Mouse (Mus musculus): ENCODE results near the gene Tenm3.

Gene Tenm3

DNA sequence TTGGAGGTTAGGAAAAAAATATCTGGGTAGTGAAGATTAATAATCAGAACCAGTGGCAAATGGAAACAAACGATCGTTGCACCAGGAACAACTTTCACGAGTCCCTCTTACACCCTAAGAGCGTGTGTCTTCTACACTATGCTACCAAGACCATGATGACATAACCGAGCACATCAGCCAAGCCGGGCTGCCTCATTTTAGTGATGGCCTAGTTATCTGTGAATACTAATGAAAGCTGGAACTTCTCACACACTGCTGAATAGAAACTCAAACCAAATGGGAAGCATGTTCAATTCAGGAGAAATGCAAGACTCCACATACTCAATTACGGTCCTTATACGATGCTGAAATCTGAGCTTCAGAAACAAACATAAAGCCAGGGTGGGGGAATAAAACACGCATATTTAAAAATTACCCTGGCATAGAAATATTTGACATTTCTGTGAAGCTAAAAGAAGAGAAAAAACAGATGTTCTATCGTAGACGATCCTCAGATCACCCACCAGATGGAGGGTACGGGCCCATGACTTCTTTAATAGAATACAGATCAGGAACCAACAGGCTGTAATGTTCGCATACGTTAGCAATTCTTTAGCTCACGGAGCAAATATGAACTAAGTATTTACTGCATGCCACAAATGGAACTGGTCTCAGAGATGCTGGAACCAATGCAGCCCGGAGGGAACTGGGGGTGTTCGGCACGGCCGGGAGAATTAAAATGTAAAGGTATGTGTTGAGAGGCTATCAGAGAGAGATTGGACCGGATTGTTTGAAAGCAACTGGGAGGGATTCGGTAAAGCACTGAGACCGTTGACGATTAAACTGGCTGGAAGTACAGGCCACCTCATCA is 393.1 kb downstream of the Tenm3 start:
- DNase-seq (ENCODE audit: low read depth), result no peak

DNA sequence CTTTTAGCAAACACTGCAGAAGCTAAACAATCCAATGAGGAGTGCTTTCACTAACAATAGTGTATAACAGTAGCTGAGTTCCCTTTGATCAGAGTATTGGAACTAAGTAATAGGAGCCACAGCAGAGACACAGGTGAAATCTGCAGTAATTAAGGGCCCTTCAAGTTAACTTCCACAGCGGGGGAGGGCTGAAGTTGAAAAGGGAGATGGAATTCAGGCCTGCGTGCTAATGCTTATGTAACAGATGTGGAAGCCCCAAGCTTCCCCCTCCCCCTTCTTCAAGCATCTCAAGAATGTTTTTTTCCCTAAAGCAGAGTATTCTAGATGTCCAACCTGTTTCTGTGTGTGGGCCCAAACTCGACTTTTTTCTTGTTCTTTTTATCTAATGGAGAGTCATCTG is 394.1 kb downstream of the Tenm3 start:
- no peak for DNase-seq (ENCODE audit: low read depth)

DNA sequence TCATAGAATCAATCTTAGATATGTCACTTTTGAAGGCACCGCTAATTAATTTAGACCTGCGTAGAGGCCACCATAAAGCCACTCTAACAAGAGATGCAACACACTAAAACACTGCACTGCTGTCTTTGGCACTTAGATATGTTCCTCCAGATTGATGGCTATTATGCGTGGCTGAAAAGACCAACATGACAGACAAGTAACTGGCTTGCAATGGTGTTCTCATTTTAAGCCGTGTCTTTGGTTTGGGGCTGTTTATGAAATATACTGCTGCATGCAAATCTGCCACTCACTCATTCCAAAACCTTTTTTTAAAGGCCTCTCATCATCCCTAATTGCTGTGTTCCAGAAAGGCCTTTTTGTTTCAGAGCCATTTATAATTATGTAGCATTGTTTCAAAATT is 398.1 kb downstream of the Tenm3 start:
- DNase-seq (ENCODE audit: low read depth), result no peak

DNA sequence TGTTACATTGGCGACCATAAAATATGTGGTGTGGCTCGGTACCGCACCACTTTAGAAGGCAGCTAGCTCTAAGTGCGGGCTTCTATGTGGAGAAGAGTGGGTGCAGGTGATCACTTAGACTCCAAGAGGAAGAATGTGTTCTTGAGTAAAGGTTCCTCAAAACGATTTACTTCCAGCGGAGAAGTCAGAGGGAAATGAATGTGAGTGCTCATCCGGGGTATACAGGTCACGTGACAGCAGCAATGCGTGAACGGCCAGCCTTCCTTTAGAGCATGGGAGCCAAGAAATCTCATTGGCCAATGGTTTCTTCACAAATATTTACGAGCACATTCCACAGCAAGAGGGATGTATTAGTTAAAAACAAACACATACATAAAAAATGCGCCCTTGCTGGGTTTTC is 404.3 kb downstream of the Tenm3 start:
- DNase-seq (ENCODE audit: low read depth), result no peak

DNA sequence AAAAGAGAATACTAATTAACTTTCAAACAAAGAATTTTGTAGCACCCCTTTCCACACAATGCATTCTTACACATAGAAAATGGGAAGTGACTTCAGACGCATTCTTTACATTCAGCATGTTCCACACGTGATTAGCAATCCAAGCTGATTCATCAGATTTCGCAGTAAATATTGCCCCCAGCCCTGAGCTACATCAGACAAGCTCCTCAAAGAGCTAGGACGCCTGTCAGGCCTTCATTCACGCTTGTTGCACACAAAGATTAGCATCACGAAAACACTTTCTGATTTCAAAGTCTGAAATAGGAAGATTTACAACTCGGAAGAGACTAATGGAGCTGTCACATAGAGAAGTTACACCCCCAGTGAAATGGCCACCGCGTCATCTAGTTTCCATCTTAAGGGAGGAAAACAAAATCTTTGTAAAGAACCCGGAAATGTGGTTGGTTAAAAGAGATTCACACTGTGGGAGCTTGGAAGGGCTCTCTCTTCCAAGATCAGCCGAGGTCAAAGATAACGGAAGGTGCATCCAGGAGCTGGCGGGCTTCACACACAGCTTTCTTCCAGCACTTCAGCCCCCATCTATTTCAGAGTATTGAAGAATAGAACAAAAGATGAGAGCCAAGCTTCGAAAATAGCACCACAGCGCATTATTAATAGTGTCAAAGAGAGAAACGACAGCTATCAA is 406.1 kb downstream of the Tenm3 start:
- DNase-seq (ENCODE audit: low read depth), result no peak

DNA sequence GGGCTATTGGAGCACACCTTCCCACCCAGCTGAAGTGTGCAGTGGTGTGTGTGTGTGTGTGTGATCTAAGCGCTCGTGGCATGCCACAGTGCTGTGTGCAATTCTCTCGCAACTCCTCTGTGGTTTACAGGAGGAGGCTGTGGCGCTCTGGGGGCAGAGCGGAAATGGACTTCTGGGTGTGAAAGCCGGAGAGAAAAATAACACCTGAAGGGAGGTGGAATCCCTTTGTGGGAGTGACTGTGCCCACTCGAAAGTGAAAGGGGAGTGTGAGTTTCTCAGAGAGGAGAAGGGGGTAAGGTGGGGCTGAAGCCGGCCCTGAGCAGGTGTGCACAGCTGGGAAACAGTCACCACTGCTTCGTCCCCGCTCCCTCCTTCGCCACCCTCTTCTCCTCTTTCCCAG is 418.6 kb downstream of the Tenm3 start:
- DNase-seq (ENCODE audit: low read depth), result no peak

DNA sequence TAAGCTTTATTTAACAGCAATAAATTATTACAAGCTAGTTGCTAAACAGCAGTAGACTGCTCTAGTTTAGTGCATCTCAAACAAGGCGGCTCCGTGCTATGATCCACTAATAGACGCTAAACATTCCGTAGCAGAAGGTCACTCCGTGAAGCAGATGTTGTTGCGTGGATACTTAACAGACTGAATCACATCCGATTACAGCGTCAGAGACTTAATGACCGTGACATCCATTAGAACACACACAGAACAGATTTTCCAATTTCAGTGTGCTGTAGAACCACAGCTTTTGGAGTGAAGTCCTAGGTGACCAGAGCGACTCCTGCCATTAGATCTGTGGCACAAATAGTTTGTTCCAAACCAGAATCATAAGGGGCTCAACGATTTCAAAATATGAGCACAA is 426.0 kb downstream of the Tenm3 start:
- no peak for DNase-seq (ENCODE audit: low read depth)

DNA sequence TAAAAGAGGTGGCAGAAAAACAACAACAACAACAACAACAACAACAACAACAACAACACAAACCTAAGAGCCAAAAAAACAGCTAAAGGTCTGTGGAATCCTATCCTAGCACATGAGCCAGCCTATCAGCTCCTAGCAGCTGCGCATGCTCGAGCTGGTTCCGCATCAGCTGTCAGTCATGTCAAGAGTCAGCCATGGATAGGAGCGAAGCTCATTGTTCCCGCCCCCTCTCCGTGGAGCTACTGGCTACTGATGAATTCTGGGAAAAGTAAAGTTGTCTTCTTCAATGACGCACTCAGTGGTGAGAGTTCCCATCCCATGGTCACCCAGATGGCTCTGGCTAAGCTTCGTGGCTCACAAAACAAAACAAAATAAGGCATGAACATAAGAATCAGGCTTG is 432.8 kb downstream of the Tenm3 start:
- DNase-seq (ENCODE audit: low read depth), result no peak

DNA sequence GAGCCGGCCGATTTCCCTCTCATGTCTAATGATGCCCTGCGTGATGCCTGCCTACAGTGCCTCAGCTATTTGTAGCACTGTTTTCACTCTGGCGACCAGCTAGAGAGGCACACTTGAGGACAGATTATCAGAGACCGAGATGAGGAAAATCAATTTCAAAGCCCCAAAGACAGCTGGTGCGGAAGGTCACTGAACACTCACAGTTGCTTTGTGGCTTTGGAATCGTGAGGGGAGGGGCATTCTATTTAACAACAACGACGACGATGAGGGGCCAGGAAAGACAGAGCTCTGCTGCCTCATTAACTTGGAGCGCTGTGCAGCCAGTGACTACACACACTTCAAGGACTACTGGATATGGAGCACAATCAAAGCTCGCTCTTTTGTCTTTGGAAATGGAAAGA is 443.2 kb downstream of the Tenm3 start:
- no peak for DNase-seq (ENCODE audit: low read depth)

DNA sequence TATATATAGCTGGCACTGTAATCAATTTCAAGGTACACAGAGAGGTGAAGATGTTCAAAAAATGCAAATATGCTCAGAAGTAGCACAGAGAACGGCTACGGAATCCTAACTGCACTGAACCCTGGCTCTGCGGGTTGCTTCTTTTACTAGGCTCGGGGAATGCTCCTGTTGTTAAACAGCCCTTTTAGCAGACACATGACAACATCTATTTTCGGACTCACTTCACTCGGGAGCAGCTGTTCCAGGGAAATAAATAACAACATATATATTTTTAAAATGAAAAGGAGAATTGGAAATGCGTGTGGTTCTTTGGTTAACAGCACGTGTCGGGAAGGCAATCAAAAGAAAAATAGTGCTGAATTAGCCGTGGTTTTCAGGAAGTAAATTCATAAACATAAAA is 457.9 kb downstream of the Tenm3 start:
- DNase-seq (ENCODE audit: low read depth), result no peak

DNA sequence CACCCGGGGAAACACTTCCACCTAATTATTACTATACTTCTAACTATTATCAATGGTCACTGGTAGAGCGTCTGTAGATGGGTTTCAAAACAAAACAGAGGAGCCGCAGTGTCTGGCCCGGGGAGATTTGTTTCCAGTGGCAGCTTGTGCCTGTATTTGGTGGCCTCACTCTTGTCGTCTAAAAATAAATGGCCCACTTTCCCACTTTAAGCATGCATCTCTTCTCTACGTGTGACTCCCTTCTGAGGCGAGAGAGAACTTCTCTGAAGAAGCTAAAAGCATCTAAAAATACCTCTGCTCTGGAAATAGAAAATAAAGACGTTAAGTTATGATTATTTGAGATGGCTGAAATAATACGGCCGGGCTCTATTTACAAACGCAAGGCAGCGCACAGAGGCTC is 463.7 kb downstream of the Tenm3 start:
- no peak for DNase-seq (ENCODE audit: low read depth)

DNA sequence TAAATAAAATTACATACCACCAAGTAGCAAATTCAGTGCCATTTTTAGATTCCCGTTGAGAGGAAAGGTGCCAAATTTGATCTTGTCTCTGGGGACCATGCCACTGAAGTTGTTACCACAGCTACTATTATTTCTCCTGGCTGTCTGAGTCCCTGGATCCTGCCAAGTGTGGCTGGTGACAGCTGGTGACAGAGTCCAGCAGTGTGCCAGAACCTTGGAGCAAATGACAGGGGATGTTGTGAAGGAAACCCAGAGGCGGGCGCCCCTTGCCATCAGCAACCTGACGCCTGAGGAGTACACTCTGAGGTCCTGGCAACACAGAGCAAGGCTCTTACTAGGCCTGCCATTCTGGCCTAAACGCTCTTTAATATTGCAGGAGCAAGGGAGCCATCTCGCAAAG is 467.0 kb downstream of the Tenm3 start:
- DNase-seq (ENCODE audit: low read depth), result no peak

DNA sequence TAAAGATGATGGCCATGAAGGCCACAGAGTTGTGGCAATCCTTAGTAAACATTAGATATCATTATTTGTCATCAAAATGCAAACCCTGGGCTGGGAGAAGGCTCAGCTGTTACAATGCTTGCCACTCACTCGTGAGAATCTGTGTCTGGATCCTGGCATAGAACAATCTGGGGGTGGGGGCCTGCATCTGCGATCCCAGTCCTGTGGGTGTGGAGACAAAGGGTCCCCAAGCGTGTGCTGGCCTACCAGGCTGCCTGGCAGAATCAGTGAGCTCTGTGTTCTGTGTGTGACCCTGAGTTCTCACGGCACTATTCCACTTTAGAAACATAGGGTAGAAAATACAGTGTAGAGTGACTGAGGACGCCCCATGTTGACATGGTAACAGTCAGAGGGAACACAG is 468.6 kb downstream of the Tenm3 start:
- no peak for DNase-seq (ENCODE audit: low read depth)

DNA sequence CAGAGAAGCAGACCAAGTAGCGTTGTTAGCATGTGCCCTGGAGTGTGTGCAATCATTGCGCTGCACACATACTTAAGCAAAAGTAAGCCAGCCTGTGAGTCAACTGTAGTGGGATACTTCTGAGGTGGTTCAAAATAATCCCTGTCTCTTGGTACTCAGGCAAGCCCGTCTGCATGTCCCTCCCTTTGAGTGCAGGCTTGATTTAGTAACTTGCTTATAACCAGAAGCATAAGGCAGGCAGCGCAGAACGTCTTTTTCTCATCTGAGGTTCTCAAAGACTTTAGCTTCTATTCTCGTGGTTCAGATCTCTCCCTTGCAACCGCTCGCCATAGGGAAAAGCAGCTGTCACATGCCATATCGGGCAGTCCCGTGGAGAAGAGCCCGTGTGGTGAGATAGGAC is 470.3 kb downstream of the Tenm3 start:
- no peak for DNase-seq (ENCODE audit: low read depth)

DNA sequence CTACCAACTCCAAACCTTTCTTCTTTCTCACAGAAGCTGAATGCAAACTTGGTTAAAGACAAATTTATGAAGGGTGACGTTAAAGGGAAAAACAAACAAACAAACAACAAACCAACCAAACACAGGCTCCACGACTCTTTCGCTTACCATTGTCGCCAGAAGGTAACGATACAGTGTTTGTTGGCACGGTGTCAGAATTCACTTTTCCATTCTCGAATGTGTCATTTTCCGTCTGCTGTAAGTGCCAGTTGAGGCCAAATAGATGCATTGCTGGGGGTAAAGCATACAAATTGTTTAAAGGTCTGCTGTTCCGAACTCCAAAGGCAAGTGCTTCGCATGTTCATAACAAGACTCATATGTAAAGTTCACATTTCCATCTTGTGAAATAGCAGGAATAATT is 476.6 kb downstream of the Tenm3 start:
- no peak for DNase-seq (ENCODE audit: low read depth)

DNA sequence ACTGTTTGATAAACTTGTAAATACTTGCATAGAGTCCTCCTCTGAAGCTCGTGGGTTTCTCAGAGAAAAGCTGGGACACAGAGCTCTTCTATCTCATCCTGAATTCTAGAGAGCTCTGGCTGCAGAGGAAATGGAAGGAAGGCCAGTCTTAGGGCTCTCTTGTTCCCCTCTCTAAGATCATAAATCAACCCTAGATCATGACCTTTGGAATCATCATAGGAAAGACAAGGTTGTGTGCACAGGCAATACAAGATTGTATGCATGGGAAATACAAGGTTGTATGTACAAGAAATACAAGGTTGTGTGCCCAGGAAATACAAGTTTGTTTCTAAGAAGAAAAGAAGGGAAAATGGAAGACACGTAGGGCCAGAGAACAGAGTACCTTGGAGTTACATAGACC is 486.9 kb downstream of the Tenm3 start:
- no peak for DNase-seq (ENCODE audit: low read depth)

DNA sequence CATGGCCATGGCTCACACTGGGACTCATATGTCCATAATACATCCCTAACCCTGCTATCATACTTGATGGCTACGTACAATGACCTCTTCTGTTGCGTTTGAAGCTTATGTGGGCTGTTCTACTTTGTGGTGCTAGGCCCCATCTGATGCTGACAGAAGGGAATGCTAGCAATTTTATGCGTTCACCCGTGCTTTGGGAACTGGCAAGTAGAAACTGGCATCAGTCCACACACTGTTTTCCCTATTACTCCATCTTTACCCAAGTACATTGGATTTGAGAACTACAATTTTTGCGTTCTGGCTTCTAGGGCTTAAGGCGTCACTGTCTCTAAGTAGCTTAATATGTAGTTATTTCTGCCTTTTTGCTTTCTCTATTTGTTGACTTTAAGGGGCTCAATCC is 490.3 kb downstream of the Tenm3 start:
- no peak for DNase-seq (ENCODE audit: low read depth)

DNA sequence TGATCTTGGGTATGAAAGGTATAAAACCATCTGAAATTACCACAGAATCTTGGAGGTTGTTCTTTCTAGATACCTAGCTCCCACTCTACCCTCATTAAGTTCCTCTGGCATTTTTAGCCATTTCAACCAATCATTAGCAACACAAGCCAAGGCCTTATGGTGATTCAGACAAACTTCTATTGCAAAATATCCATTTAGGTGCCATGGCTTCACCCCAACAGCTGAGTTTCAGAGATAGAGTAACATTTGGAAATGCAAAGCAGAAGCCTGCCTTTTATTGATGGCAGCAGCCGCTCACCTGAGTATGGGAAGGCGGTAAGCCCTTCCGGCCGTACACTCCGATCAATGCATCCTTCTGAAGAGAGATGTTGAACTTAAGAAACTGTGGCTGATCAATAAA is 494.9 kb downstream of the Tenm3 start:
- no peak for DNase-seq (ENCODE audit: low read depth)

DNA sequence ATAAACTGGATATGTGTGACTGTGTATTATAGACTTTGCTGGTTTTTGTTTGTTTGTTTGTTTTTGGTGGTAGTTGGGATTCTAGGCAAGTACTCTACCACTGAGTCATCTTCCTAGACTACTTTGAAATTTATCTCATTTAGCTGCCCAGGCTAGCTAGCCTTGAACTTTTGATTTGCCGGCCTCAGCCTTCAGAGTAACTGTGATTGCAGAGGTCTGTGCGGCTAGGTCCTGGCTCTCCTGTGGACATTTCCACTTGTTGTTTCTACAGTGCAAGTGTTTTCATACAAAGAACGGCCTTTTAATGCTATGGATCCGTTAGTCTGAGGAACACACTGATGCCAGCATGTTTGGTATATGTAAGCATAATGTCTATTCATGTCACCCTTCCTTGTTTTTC is 495.4 kb downstream of the Tenm3 start:
- no peak for DNase-seq (ENCODE audit: low read depth)

DNA sequence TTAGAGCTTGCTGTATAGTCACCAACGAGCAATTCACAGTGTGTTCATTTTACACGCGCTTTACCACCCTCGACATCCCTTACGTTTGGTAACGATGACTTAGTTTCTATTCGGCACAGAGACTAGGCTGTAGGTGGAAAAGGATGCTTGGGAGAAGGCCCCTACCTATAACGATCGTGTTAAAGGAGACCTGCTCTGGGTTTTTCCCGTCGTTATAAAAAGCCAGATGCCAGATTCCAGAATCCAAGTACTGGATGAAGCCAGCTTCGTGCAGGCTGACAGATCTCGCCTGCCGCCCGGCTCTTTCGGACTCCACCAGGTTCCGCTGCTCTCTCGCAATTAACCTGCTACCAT is 500.7 kb downstream of the Tenm3 start:
- DNase-seq (ENCODE audit: low read depth), result no peak

DNA sequence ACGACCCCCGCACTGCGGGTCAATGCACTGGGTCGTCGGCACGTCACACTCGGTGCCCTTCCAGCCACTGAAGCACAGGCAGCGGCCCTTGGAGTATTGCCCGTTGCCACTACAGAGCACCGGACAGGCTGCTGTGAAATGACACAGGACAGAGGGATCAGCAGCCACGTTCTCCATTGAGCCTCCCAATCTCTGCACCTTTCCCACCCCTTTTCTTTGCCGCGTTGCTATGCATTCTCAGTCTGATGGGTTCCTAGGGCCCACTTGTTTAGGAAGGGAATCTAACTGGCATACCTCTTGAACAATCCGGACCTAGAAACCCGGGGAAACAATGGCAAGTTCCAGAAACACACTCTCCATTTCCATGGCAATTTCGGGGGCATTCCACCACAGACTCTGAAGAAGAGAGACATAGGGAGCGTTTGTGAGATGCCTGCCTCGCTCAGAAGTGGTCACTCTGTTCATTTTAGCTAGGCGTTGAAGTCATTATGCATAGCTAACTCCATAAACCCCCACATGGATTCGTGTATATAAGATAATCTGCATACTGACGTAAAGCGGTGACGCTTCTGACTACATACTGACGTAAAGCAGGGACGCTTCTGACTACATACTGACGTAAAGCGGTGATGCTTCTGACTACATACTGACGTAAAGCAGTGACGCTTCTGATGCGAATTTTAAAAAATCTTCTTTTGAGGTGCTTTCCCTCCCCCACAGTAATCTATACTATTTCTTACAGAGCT is 501.3 kb downstream of the Tenm3 start:
- no peak for DNase-seq (ENCODE audit: low read depth)

DNA sequence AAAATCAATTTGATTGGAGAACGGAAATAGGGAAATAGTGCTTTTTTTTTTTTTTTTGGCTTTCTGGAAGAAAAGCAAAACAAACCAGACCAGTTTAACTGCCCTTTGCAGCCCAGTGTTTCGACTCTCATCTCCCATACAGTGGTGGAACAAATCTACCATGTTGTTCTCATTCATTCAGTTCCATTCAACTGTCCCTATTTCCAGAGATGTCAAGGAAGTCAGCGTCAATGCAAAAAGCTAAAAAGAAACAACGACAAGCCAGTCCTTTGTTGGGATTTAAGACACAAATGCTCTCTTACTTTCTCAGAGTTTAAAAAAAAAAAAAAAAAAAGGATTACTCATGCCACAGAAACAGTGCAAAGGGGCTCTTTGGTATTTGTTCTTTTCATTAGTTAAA is 502.1 kb downstream of the Tenm3 start:
- no peak for DNase-seq (ENCODE audit: low read depth)

DNA sequence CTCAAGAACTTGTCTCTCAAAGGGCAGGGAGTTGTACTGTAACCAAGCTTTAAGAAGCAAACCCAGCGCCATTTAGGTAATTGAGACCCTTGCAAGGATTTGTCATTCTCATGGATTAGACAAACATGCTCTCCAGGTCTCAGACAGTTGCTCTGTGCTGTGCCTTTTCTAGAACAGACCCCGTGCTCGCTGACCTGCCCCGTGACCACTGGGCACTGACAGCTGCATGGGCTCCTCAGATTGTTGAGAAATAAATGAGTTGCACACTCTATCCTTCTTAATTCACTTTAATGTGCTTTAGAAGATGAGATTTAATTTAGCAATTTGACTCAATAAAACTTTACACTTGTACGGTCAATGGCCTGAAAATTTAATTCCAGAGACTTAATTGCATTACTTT is 502.5 kb downstream of the Tenm3 start:
- no peak for DNase-seq (ENCODE audit: low read depth)

Data from c-Kit-positive CD71-positive TER-119-negative erythroid progenitor cells, embryonic 14.5 days (primary cell).